ENCODE assay signal across 8 mouse cellular contexts in the genomic region with DNA sequence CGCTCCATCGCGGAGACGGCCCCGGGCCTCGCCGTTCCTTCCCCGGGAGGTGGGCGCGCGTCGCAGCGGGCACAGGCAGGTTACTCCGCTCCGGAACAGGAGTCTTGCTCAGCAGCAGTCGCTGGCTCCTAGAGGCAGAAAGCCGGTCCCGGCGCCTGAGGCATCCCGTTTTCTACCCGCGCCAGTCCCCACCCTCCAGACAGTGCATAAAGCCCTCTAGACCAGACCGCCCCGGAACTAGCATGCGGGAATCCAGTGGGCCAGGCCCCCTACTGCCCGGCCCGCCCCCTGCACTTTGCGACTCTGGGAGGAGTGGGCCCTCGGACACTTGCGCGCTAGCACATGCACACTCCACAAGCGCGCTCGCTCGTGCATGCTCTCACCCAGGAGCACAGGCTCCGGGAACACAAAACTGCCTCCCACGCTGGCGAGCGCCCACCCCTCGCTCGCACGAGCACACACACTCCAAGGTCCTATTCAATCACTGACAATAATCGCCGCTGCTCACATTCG. TPM values are rescaled to one million over a fixed set of nuclear protein-coding genes. Genes with fewer than 3 reads are reported as not detected.
A peak's percentile ranks its signal among the peaks of the same experiment; 100 is the strongest.
DNase-seq lines count a peak whose midpoint lies in the region; ATAC-seq lines count a peak whose summit lies in the region.

A gene (minus strand): TSS at position 180 of the 513 bp plus-strand sequence.

- no peaks in the 10 kb centered on the region for H3K9me3 ChIP-seq in megakaryocyte, embryonic 14.5 days

- H3K27me3 ChIP-seq in megakaryocyte, embryonic 14.5 days (replicated peaks), result peaks cover 81% of the 10 kb centered on the region

- DNase-seq in embryo, embryonic 10.5 days (ENCODE audit: low spot score), result peak; percentile 83
- DNase-seq in heart, postnatal 10 days, result peak; percentile 14 to 15
- peak; percentile 81 to 89 for DNase-seq in kidney, postnatal 4 days
- DNase-seq in lung, postnatal 25 days (ENCODE audit: low spot score), result peak; percentile 42
- peak; percentile 37 for DNase-seq in right cerebral cortex, postnatal 4 days
- DNase-seq in MN1 (ENCODE audit: low spot score), result no peak

- no peaks in the 10 kb centered on the region for H3K36me3 ChIP-seq in megakaryocyte, embryonic 14.5 days (replicated peaks; ENCODE audit: low read length)

- no peak for ATAC-seq in megakaryocyte, adult 5-6 weeks (ENCODE audit: poor library complexity, severe bottlenecking)

- intact Hi-C loops in heart, postnatal 10 days (cut with DNase I), result no loop called here

- H3K4me3 ChIP-seq in megakaryocyte, embryonic 14.5 days (replicated peaks), result peak within 1 kb of the TSS; percentile 91

- H3K4me1 ChIP-seq in megakaryocyte, embryonic 14.5 days, result peaks cover 40% of the 10 kb centered on the region

RNA-seq across cellular contexts. Expression of the gene that starts here (rescaled TPM):
- polyA plus RNA-seq in megakaryocyte, embryonic 14.5 days (2012; ENCODE audit: insufficient read depth, low replicate concordance), result not detected in 2 replicates
- total RNA-seq in megakaryocyte, adult 5-6 weeks (2015), result not detected in 2 replicates
- total RNA-seq in megakaryocyte, adult 5-6 weeks (2017), result not detected in 2 replicates
- total RNA-seq in heart, postnatal 10 days (2021), result 1 to 10 TPM in 1 of 2 experiments, under 1 TPM in 1; 0.65 to 2.1 TPM
